Mouse (Mus musculus): ENCODE measurements around the gene Lrrc61. TPM values are rescaled to one million over a fixed set of nuclear protein-coding genes. Genes with fewer than 3 reads are reported as not detected.

Lrrc61 gene
- total and polyA plus RNA-seq, 2 experiments from 2014 or later = 15.7 to 32.0 TPM

- TF ChIP-seq CTCF (IDR thresholded peaks at IDR 0.05; ENCODE audit: low read depth) = no peak
- DNase-seq (ENCODE audit: low spot score) (no peak), ATAC-seq (no peak)
- peaks cover 8% of the 10 kb centered on the region; the same call in 1 of the 2 replicates for H3K36me3 ChIP-seq (ENCODE audit: insufficient read depth, low read length)
- H3K27ac ChIP-seq = no peak overlapping the region
- no peaks in the 10 kb centered on the region for H3K27me3 ChIP-seq (ENCODE audit: insufficient read depth, low read length)
- 46% methylated on average over 7 of the region's 7 CpGs for WGBS
- H3K4me2 ChIP-seq (ENCODE audit: low read depth, low read length) = no peak overlapping the region
- H3K4me1 ChIP-seq (ENCODE audit: insufficient read depth, low read length) = no peaks in the 10 kb centered on the region
- H3K9me3 ChIP-seq (ENCODE audit: low read length) = no peaks in the 10 kb centered on the region
- H3K9ac ChIP-seq (replicated peaks; ENCODE audit: low read length) = no peak overlapping the region
- H3K4me3 ChIP-seq (ENCODE audit: low read length) = no peak overlapping the region
These were observed 54.9 kb downstream of the Lrrc61 start for GRCm38 (mm10) chr6:48609512-48609911.

GRCm38 (mm10) chr6:48610657-48611056 is 56.1 kb downstream of the Lrrc61 start:
- WGBS = 62% methylated on average over 3 of the region's 3 CpGs
- peak; percentile 35 for TF ChIP-seq CTCF (IDR thresholded peaks at IDR 0.05; ENCODE audit: low read depth)
- Histone ChIP-seq H3K4me1 (ENCODE audit: insufficient read depth, low read length) (no peaks in the 10 kb centered on the region), H3K9ac (replicated peaks; ENCODE audit: low read length) (no peak overlapping the region), H3K4me2 (ENCODE audit: low read depth, low read length) (no peak overlapping the region), H3K27ac (no peak overlapping the region), H3K9me3 (ENCODE audit: low read length) (no peaks in the 10 kb centered on the region), H3K4me3 (ENCODE audit: low read length) (no peak overlapping the region), H3K27me3 (ENCODE audit: insufficient read depth, low read length) (no peaks in the 10 kb centered on the region), H3K36me3 (ENCODE audit: insufficient read depth, low read length) (peaks cover 8% of the 10 kb centered on the region; the same call in 1 of the 2 replicates)
- no peak for DNase-seq (ENCODE audit: low spot score)
- no peak for ATAC-seq

- Histone ChIP-seq H3K36me3 (ENCODE audit: insufficient read depth, low read length) (peaks cover 8% of the 10 kb centered on the region; the same call in 1 of the 2 replicates), H3K4me3 (ENCODE audit: low read length) (no peak overlapping the region), H3K27ac (no peak overlapping the region), H3K4me1 (ENCODE audit: insufficient read depth, low read length) (no peaks in the 10 kb centered on the region), H3K9me3 (ENCODE audit: low read length) (no peaks in the 10 kb centered on the region), H3K4me2 (ENCODE audit: low read depth, low read length) (no peak overlapping the region), H3K9ac (replicated peaks; ENCODE audit: low read length) (no peak overlapping the region), H3K27me3 (ENCODE audit: insufficient read depth, low read length) (no peaks in the 10 kb centered on the region)
- no peak for TF ChIP-seq CTCF (IDR thresholded peaks at IDR 0.05; ENCODE audit: low read depth)
- DNase-seq (ENCODE audit: low spot score) = no peak
- whole genome bisulfite sequencing = 88% methylated on average over 4 of the region's 4 CpGs
- no peak for ATAC-seq
These were observed 58.9 kb downstream of the Lrrc61 start for GRCm38 (mm10) chr6:48613464-48613863.

- H3K4me1 ChIP-seq (ENCODE audit: insufficient read depth, low read length) = no peaks in the 10 kb centered on the region
- H3K4me3 ChIP-seq (ENCODE audit: low read length) = no peak overlapping the region
- peaks cover 17% of the 10 kb centered on the region for H3K36me3 ChIP-seq (ENCODE audit: insufficient read depth, low read length)
- no peak for TF ChIP-seq CTCF (IDR thresholded peaks at IDR 0.05; ENCODE audit: low read depth)
- no peak overlapping the region for H3K9ac ChIP-seq (replicated peaks; ENCODE audit: low read length)
- DNase-seq (ENCODE audit: low spot score) = no peak
- H3K27ac ChIP-seq = no peak overlapping the region
- WGBS = 95% methylated on average over 5 of the region's 5 CpGs
- H3K9me3 ChIP-seq (ENCODE audit: low read length) = no peaks in the 10 kb centered on the region
- H3K4me2 ChIP-seq (ENCODE audit: low read depth, low read length) = no peak overlapping the region
- no peaks in the 10 kb centered on the region for H3K27me3 ChIP-seq (ENCODE audit: insufficient read depth, low read length)
- no peak for ATAC-seq
These were observed 60.2 kb downstream of the Lrrc61 start for GRCm38 (mm10) chr6:48614756-48615155.

GRCm38 (mm10) chr6:48620031-48620430 is 65.4 kb downstream of the Lrrc61 start:
- H3K9ac ChIP-seq (replicated peaks; ENCODE audit: low read length) = no peak overlapping the region
- peaks cover 21% of the 10 kb centered on the region for H3K36me3 ChIP-seq (ENCODE audit: insufficient read depth, low read length)

More at GRCm38 (mm10) chr6:48620031-48620430, 65.4 kb downstream of the Lrrc61 start:
- 96% methylated on average over 30 of the region's 30 CpGs for WGBS
- no peak overlapping the region for H3K4me2 ChIP-seq (ENCODE audit: low read depth, low read length)
- H3K4me3 ChIP-seq (ENCODE audit: low read length) = no peak overlapping the region
- TF ChIP-seq CTCF (IDR thresholded peaks at IDR 0.05; ENCODE audit: low read depth) = no peak
- ATAC-seq (no peak), DNase-seq (ENCODE audit: low spot score) (no peak)
- H3K9me3 ChIP-seq (ENCODE audit: low read length) = no peaks in the 10 kb centered on the region
- H3K27me3 ChIP-seq (ENCODE audit: insufficient read depth, low read length) = no peaks in the 10 kb centered on the region
- H3K27ac ChIP-seq = no peak overlapping the region
- H3K4me1 ChIP-seq (ENCODE audit: insufficient read depth, low read length) = no peaks in the 10 kb centered on the region

Other genes with a start within 250 kb of the Lrrc61 start
- gene Krba1, start 159.2 kb upstream of the Lrrc61 start, total RNA-seq (2014; rRNA removed) = 38.4 and 49.8 TPM in 2 replicates
- 19.1 and 20.5 TPM in 2 replicates for gene Krba1, start 159.2 kb upstream of the Lrrc61 start, polyA plus RNA-seq (2015; fragmentation: Nextera tagmentation; extraction: Ambion mirVana)
- 27.5 and 61.1 TPM in 2 replicates for gene Zfp467, start 109.0 kb upstream of the Lrrc61 start, total RNA-seq (2014; rRNA removed)
- 39.1 and 39.4 TPM in 2 replicates for gene Zfp467, start 109.0 kb upstream of the Lrrc61 start, polyA plus RNA-seq (2015; fragmentation: Nextera tagmentation; extraction: Ambion mirVana)
- 0.73 and 0.86 TPM in 2 replicates for gene Sspo, start 106.6 kb upstream of the Lrrc61 start, total RNA-seq (2014; rRNA removed)
- gene Sspo, start 106.6 kb upstream of the Lrrc61 start, polyA plus RNA-seq (2015; fragmentation: Nextera tagmentation; extraction: Ambion mirVana) = 0.10 and 0.38 TPM in 2 replicates
- gene Atp6v0e2, start 17.2 kb upstream of the Lrrc61 start, total RNA-seq (2014; rRNA removed) = 407 and 443 TPM in 2 replicates
- gene Atp6v0e2, start 17.2 kb upstream of the Lrrc61 start, polyA plus RNA-seq (2015; fragmentation: Nextera tagmentation; extraction: Ambion mirVana) = 446 and 455 TPM in 2 replicates
- 2.7 and 4.3 TPM in 2 replicates for gene Rarres2, start 18.0 kb downstream of the Lrrc61 start, total RNA-seq (2014; rRNA removed)
- 10.0 and 10.4 TPM in 2 replicates for gene Rarres2, start 18.0 kb downstream of the Lrrc61 start, polyA plus RNA-seq (2015; fragmentation: Nextera tagmentation; extraction: Ambion mirVana)
- gene Gm45021, start 34.8 kb downstream of the Lrrc61 start, total RNA-seq (2014; rRNA removed) = not detected in 2 replicates
- not detected in 2 replicates for gene Gm45021, start 34.8 kb downstream of the Lrrc61 start, polyA plus RNA-seq (2015; fragmentation: Nextera tagmentation; extraction: Ambion mirVana)
- gene Repin1, start 39.1 kb downstream of the Lrrc61 start, total RNA-seq (2014; rRNA removed) = 83.1 and 86.9 TPM in 2 replicates
- gene Repin1, start 39.1 kb downstream of the Lrrc61 start, polyA plus RNA-seq (2015; fragmentation: Nextera tagmentation; extraction: Ambion mirVana) = 40.6 and 41.2 TPM in 2 replicates
- gene Gm44965, start 39.1 kb downstream of the Lrrc61 start, total RNA-seq (2014; rRNA removed) = not detected in 2 replicates
- gene Gm44965, start 39.1 kb downstream of the Lrrc61 start, polyA plus RNA-seq (2015; fragmentation: Nextera tagmentation; extraction: Ambion mirVana) = 0.54 TPM in 1 of 2 replicates, not detected in the other
- 11.6 and 13.5 TPM in 2 replicates for gene Zfp775, start 47.3 kb downstream of the Lrrc61 start, total RNA-seq (2014; rRNA removed)
- gene Zfp775, start 47.3 kb downstream of the Lrrc61 start, polyA plus RNA-seq (2015; fragmentation: Nextera tagmentation; extraction: Ambion mirVana) = 7.2 and 8.8 TPM in 2 replicates
- 53.3 and 54.9 TPM in 2 replicates for gene AI854703, start 72.0 kb downstream of the Lrrc61 start, total RNA-seq (2014; rRNA removed)
- 29.3 and 30.2 TPM in 2 replicates for gene AI854703, start 72.0 kb downstream of the Lrrc61 start, polyA plus RNA-seq (2015; fragmentation: Nextera tagmentation; extraction: Ambion mirVana)
- gene Gimap8, start 92.4 kb downstream of the Lrrc61 start, total RNA-seq (2014; rRNA removed) = 0.72 and 1.3 TPM in 2 replicates
- gene Gimap8, start 92.4 kb downstream of the Lrrc61 start, polyA plus RNA-seq (2015; fragmentation: Nextera tagmentation; extraction: Ambion mirVana) = 0.40 and 0.49 TPM in 2 replicates
- gene Gimap9, start 121.3 kb downstream of the Lrrc61 start, total RNA-seq (2014; rRNA removed) = 2.1 and 2.4 TPM in 2 replicates
- gene Gimap9, start 121.3 kb downstream of the Lrrc61 start, polyA plus RNA-seq (2015; fragmentation: Nextera tagmentation; extraction: Ambion mirVana) = 1.2 and 2.0 TPM in 2 replicates
- gene Gimap4, start 129.8 kb downstream of the Lrrc61 start, total RNA-seq (2014; rRNA removed) = 0.78 and 1.6 TPM in 2 replicates
- 0.56 and 0.66 TPM in 2 replicates for gene Gimap4, start 129.8 kb downstream of the Lrrc61 start, polyA plus RNA-seq (2015; fragmentation: Nextera tagmentation; extraction: Ambion mirVana)
- gene Gimap6, start 153.4 kb downstream of the Lrrc61 start, total RNA-seq (2014; rRNA removed) = 3.5 and 5.7 TPM in 2 replicates
- 6.7 and 7.1 TPM in 2 replicates for gene Gimap6, start 153.4 kb downstream of the Lrrc61 start, polyA plus RNA-seq (2015; fragmentation: Nextera tagmentation; extraction: Ambion mirVana)
- not detected in 2 replicates for gene Gm28053, start 163.8 kb downstream of the Lrrc61 start, total RNA-seq (2014; rRNA removed)
- not detected in 2 replicates for gene Gm28053, start 163.8 kb downstream of the Lrrc61 start, polyA plus RNA-seq (2015; fragmentation: Nextera tagmentation; extraction: Ambion mirVana)
- not detected in 2 replicates for gene Gimap7, start 163.8 kb downstream of the Lrrc61 start, total RNA-seq (2014; rRNA removed)
- gene Gimap7, start 163.8 kb downstream of the Lrrc61 start, polyA plus RNA-seq (2015; fragmentation: Nextera tagmentation; extraction: Ambion mirVana) = not detected in 2 replicates
- gene Gimap1, start 184.3 kb downstream of the Lrrc61 start, total RNA-seq (2014; rRNA removed) = 4.1 and 4.5 TPM in 2 replicates
- gene Gimap1, start 184.3 kb downstream of the Lrrc61 start, polyA plus RNA-seq (2015; fragmentation: Nextera tagmentation; extraction: Ambion mirVana) = 2.8 and 3.7 TPM in 2 replicates
- gene Gimap5, start 191.4 kb downstream of the Lrrc61 start, total RNA-seq (2014; rRNA removed) = 0.68 and 5.1 TPM in 2 replicates
- gene Gimap5, start 191.4 kb downstream of the Lrrc61 start, polyA plus RNA-seq (2015; fragmentation: Nextera tagmentation; extraction: Ambion mirVana) = 1.9 and 2.4 TPM in 2 replicates
- gene Gimap3, start 216.1 kb downstream of the Lrrc61 start, total RNA-seq (2014; rRNA removed) = not detected in 2 replicates
- not detected in 2 replicates for gene Gimap3, start 216.1 kb downstream of the Lrrc61 start, polyA plus RNA-seq (2015; fragmentation: Nextera tagmentation; extraction: Ambion mirVana)

Data from hindbrain, postnatal 0 days (tissue).